Comparison of ENCODE assay signal across 10 mouse cellular contexts in genomic region chr9:99563714-99564113, GRCm38 (mm10). TPM values are rescaled to one million over a fixed set of nuclear protein-coding genes. Genes with fewer than 3 reads are reported as not detected.
A peak's percentile ranks its signal among the peaks of the same experiment; 100 is the strongest.
DNase-seq lines count a peak whose midpoint lies in the region; ATAC-seq and TF ChIP-seq lines count a peak whose summit lies in the region.
"Had no signal": no experiment of that assay in that cellular context is flagged by ENCODE, and none has a peak within 500 bp of the region (broad histone marks: within the 10 kb centered on the region; RNA-seq: fewer than 3 reads in every experiment).

No protein-coding gene starts in this region.

- H3K27me3 ChIP-seq in hindbrain, embryonic 11.5 days (ENCODE audit: control insufficient read depth, insufficient read depth, low read length) = no peaks in the 10 kb centered on the region
- no peaks in the 10 kb centered on the region for H3K27me3 ChIP-seq in hindbrain, embryonic 14.5 days (ENCODE audit: control insufficient read depth, insufficient read depth, low read length)
- H3K27me3 ChIP-seq in cerebellum, adult 2 months (ENCODE audit: control insufficient read depth, insufficient read depth, low read length) = no peaks in the 10 kb centered on the region

- no peak overlapping the region for H3K27ac ChIP-seq in hindbrain, embryonic 11.5 days (ENCODE audit: low read depth, low read length)
- H3K27ac ChIP-seq in hindbrain, embryonic 14.5 days = no peak overlapping the region
- no peak overlapping the region for H3K27ac ChIP-seq in ES-E14 (ENCODE audit: insufficient read depth, low read depth, low read length, poor library complexity, severe bottlenecking)
- no peak overlapping the region for H3K27ac ChIP-seq in cerebellum, adult 2 months (ENCODE audit: insufficient read depth, low read length)

- H3K4me1 ChIP-seq in hindbrain, embryonic 11.5 days (replicated peaks; ENCODE audit: control insufficient read depth, insufficient read depth, low read length) = no peaks in the 10 kb centered on the region
- peaks cover 15% of the 10 kb centered on the region for H3K4me1 ChIP-seq in hindbrain, embryonic 14.5 days (replicated peaks; ENCODE audit: control insufficient read depth, insufficient read depth, low read length)
- H3K4me1 ChIP-seq in ES-E14 (ENCODE audit: control insufficient read depth in 2 of 2, insufficient read depth in 2 of 2, low read length in 2 of 2, poor library complexity in 1 of 2) = 0 out of 4 replicates have a peak, but pooled peaks cover 2% of the 10 kb centered on the region in 2 experiments
- no peaks in the 10 kb centered on the region for H3K4me1 ChIP-seq in cerebellum, adult 2 months (ENCODE audit: control insufficient read depth, insufficient read depth, low read length)

- peak; percentile 36 for DNase-seq in hindbrain, embryonic 11.5 days (ENCODE audit: low spot score)
- DNase-seq in hindbrain, embryonic 14.5 days (ENCODE audit: low spot score) = no peak
- peak; percentile 63 for DNase-seq in ES-E14 (ENCODE audit: low read depth, low spot score)
- DNase-seq in embryo, embryonic 11.5 days (ENCODE audit: low read depth, low spot score) = peak; percentile 46
- DNase-seq in kidney, postnatal 10 days = peak; percentile 86
- DNase-seq in mesoderm, embryonic 11.5 days (ENCODE audit: low read depth, low spot score) = peak; percentile 73
- peak; percentile 69 for DNase-seq in thymus, postnatal 0 days (ENCODE audit: low spot score)
- DNase-seq in cerebellum, adult 2 months = no peak

- H3K36me3 ChIP-seq in hindbrain, embryonic 11.5 days (ENCODE audit: control insufficient read depth, insufficient read depth, low read length) = no peaks in the 10 kb centered on the region
- H3K36me3 ChIP-seq in hindbrain, embryonic 14.5 days (replicated peaks; ENCODE audit: control insufficient read depth, insufficient read depth) = no peaks in the 10 kb centered on the region
- H3K36me3 ChIP-seq in ES-E14 (ENCODE audit: control insufficient read depth, insufficient read depth, low read length, poor library complexity, severe bottlenecking) = no peaks in the 10 kb centered on the region

- TF ChIP-seq CTCF in cerebellum, adult 2 months (IDR thresholded peaks at IDR 0.05; ENCODE audit: borderline replicate concordance, insufficient read depth, low read depth, low read length) = no peak

- TF ChIP-seq POLR2A in cerebellum, adult 2 months (IDR thresholded peaks at IDR 0.05; ENCODE audit: borderline replicate concordance, insufficient read depth, low read length) = no peak

- WGBS in hindbrain, embryonic 11.5 days = 31% methylated on average over 11 of the region's 11 CpGs
- WGBS in hindbrain, embryonic 14.5 days = 28% methylated on average over 11 of the region's 11 CpGs
- WGBS in cerebellum, adult 2 months = 34% methylated on average over 11 of the region's 11 CpGs

- in situ Hi-C loops in ES-E14 (cut with MboI; ENCODE audit: low sequenced_read_pairs in 2 of 2, unreplicated experiment in 2 of 2) = no loop called here

- no peak overlapping the region for H3K9ac ChIP-seq in hindbrain, embryonic 11.5 days (ENCODE audit: low read depth, low read length)
- no peak overlapping the region for H3K9ac ChIP-seq in hindbrain, embryonic 14.5 days
- no peak overlapping the region for H3K9ac ChIP-seq in ES-E14 (ENCODE audit: insufficient read depth, low read depth, low read length, poor library complexity, severe bottlenecking)

- H3K4me3 ChIP-seq in hindbrain, embryonic 11.5 days (ENCODE audit: low read depth, low read length) = no peak overlapping the region
- no peak overlapping the region for H3K4me3 ChIP-seq in hindbrain, embryonic 14.5 days (replicated peaks; ENCODE audit: low read length)
- H3K4me3 ChIP-seq in ES-E14 (ENCODE audit: insufficient read depth in 1 of 2, low read depth in 1 of 2, low read length in 2 of 2, poor library complexity in 1 of 2, severe bottlenecking in 1 of 2) = no peak overlapping the region
- H3K4me3 ChIP-seq in cerebellum, adult 2 months (replicated peaks; ENCODE audit: insufficient read depth, low read depth, low read length) = no peak overlapping the region

- no peak overlapping the region for H3K4me2 ChIP-seq in hindbrain, embryonic 11.5 days (replicated peaks; ENCODE audit: low read depth, low read length)
- no peak overlapping the region for H3K4me2 ChIP-seq in hindbrain, embryonic 14.5 days (replicated peaks)

- no peak for ATAC-seq in hindbrain, embryonic 11.5 days (ENCODE audit: low FRiP score)
- ATAC-seq in hindbrain, embryonic 14.5 days (ENCODE audit: low FRiP score) = no peak

- H3K9me3 ChIP-seq in hindbrain, embryonic 11.5 days (ENCODE audit: control insufficient read depth, low read length) = no peaks in the 10 kb centered on the region
- no peaks in the 10 kb centered on the region for H3K9me3 ChIP-seq in hindbrain, embryonic 14.5 days (ENCODE audit: control insufficient read depth, low read length)
- H3K9me3 ChIP-seq in ES-E14 (ENCODE audit: control insufficient read depth, insufficient read depth, low read depth, low read length) = no peaks in the 10 kb centered on the region

TF ChIP-seq in ES-E14, 5 proteins besides CTCF, POLR2A, EP300 and RAD21:
- TF ChIP-seq CHD2 (IDR thresholded peaks at IDR 0.05; ENCODE audit: low read depth, low read length) (no peak), ZNF384 (IDR thresholded peaks at IDR 0.05; ENCODE audit: low read depth, low read length) (no peak), MAFK (IDR thresholded peaks at IDR 0.05; ENCODE audit: insufficient read depth, low read depth, low read length) (no peak), HCFC1 (IDR thresholded peaks at IDR 0.05; ENCODE audit: borderline replicate concordance, insufficient read depth, low read length) (no peak), ZC3H11A (IDR thresholded peaks at IDR 0.05; ENCODE audit: borderline replicate concordance, low read depth, low read length) (no peak)
TF ChIP-seq in ES-E14: peak in this region for 0.

RNA-seq across cellular contexts. Expression of gene Armc8, which starts 5.0 kb away (rescaled TPM):
- polyA plus RNA-seq in hindbrain, embryonic 11.5 days (2014; fragmentation: Nextera tagmentation; extraction: Ambion mirVana) = 41.3 and 46.4 TPM in 2 replicates
- polyA plus RNA-seq in hindbrain, embryonic 14.5 days (2014; fragmentation: Nextera tagmentation; extraction: Ambion mirVana) = 78.3 and 83.0 TPM in 2 replicates
- 21.7 and 25.7 TPM in 2 replicates for total RNA-seq in ES-E14 (2012; rRNA removed)
- polyA plus RNA-seq in thymus, postnatal 0 days (2015; fragmentation: Nextera tagmentation; extraction: Ambion mirVana) = 17.0 and 19.5 TPM in 2 replicates
- polyA plus RNA-seq in cerebellum, adult 2 months (2012; rRNA removed) = 52.8 and 56.7 TPM in 2 replicates

RNA-seq across cellular contexts. Expression of gene Dbr1, which starts 11.9 kb away (rescaled TPM):
- polyA plus RNA-seq in hindbrain, embryonic 11.5 days (2014; fragmentation: Nextera tagmentation; extraction: Ambion mirVana) = 27.2 and 31.8 TPM in 2 replicates
- polyA plus RNA-seq in hindbrain, embryonic 14.5 days (2014; fragmentation: Nextera tagmentation; extraction: Ambion mirVana) = 22.1 and 23.7 TPM in 2 replicates
- 45.0 and 48.1 TPM in 2 replicates for total RNA-seq in ES-E14 (2012; rRNA removed)
- 29.8 and 38.2 TPM in 2 replicates for polyA plus RNA-seq in thymus, postnatal 0 days (2015; fragmentation: Nextera tagmentation; extraction: Ambion mirVana)
- 14.2 and 15.3 TPM in 2 replicates for polyA plus RNA-seq in cerebellum, adult 2 months (2012; rRNA removed)

RNA-seq across cellular contexts. Expression of gene A4gnt, which starts 48.6 kb away (rescaled TPM):
- polyA plus RNA-seq in hindbrain, embryonic 11.5 days (2014; fragmentation: Nextera tagmentation; extraction: Ambion mirVana) = not detected in 2 replicates
- polyA plus RNA-seq in hindbrain, embryonic 14.5 days (2014; fragmentation: Nextera tagmentation; extraction: Ambion mirVana) = not detected in 2 replicates
- total RNA-seq in ES-E14 (2012; rRNA removed) = not detected in 2 replicates
- 0.09 TPM in 1 of 2 replicates, not detected in the other for polyA plus RNA-seq in thymus, postnatal 0 days (2015; fragmentation: Nextera tagmentation; extraction: Ambion mirVana)
- polyA plus RNA-seq in cerebellum, adult 2 months (2012; rRNA removed) = not detected in 2 replicates
- total RNA-seq: left cerebral cortex, postnatal 10 days had no signal
- polyA plus RNA-seq: testis, adult 2 months had no signal

Comparison
In these comparisons a context has a peak if more than half of its experiments do, and no peak if none do; other contexts are left out.
1. DNase-seq: peak in hindbrain, embryonic 11.5 days (single experiment), ES-E14 (single experiment), embryo, embryonic 11.5 days (single experiment), kidney, postnatal 10 days (single experiment), mesoderm, embryonic 11.5 days (single experiment) and thymus, postnatal 0 days (single experiment); none in hindbrain, embryonic 14.5 days (single experiment) and cerebellum, adult 2 months (0 of 2).